Mouse (Mus musculus): ENCODE data around the gene Hcfc1. TPM values are rescaled to one million over a fixed set of nuclear protein-coding genes. Genes with fewer than 3 reads are reported as not detected.

Hcfc1 gene
- 49.5 and 56.8 TPM in 2 replicates for polyA plus RNA-seq (2016; fragmentation: Nextera tagmentation; extraction: Ambion mirVana)

- Histone ChIP-seq H3K27ac (peak within 1 kb of the TSS; percentile 96), H3K27me3 (ENCODE audit: insufficient read depth, poor library complexity, severe bottlenecking) (peaks cover 20% of the 10 kb centered on the region; the same call in 1 of the 2 replicates), H3K4me3 (peak within 1 kb of the TSS; percentile 71), H3K9me3 (no peaks in the 10 kb centered on the region), H3K4me1 (peaks cover 9% of the 10 kb centered on the region; the same call in 1 of the 2 replicates), H3K36me3 (peaks cover 14% of the 10 kb centered on the region; the same call in 1 of the 2 replicates)
- WGBS = 10% methylated on average over 58 of the region's 58 CpGs
- DNase-seq (ENCODE audit: low spot score) = peak; percentile 92
Measured at GRCm38 (mm10) chrX:73966248-73967176, at the start of gene Hcfc1. TSS of gene Hcfc1 (minus strand) at chrX:73966357.

- WGBS = 100% methylated on average over 1 of the region's 1 CpGs
- no peaks in the 10 kb centered on the region for H3K4me1 ChIP-seq
- no peak for DNase-seq (ENCODE audit: low spot score)
- H3K36me3 ChIP-seq = peaks cover 38% of the 10 kb centered on the region
- no peaks in the 10 kb centered on the region for H3K9me3 ChIP-seq
- no peak overlapping the region for H3K27ac ChIP-seq
- no peaks in the 10 kb centered on the region for H3K27me3 ChIP-seq (ENCODE audit: insufficient read depth, poor library complexity, severe bottlenecking)
- no peak overlapping the region for H3K4me3 ChIP-seq
Measured at GRCm38 (mm10) chrX:74014597-74014996, 48.4 kb upstream of the Hcfc1 start.

- H3K4me3 ChIP-seq = no peak overlapping the region
- H3K4me1 ChIP-seq = no peaks in the 10 kb centered on the region
- no peaks in the 10 kb centered on the region for H3K9me3 ChIP-seq
- no peak overlapping the region for H3K27ac ChIP-seq
- no peaks in the 10 kb centered on the region for H3K36me3 ChIP-seq
- no peak for DNase-seq (ENCODE audit: low spot score)
- WGBS = 59% methylated on average over 8 of the region's 8 CpGs
- H3K27me3 ChIP-seq (ENCODE audit: insufficient read depth, poor library complexity, severe bottlenecking) = no peaks in the 10 kb centered on the region
Measured at GRCm38 (mm10) chrX:74008063-74008462, 41.9 kb upstream of the Hcfc1 start.

GRCm38 (mm10) chrX:74006401-74006800 lies 40.2 kb upstream of the Hcfc1 start:
- WGBS = 78% methylated on average over 21 of the region's 21 CpGs
- Histone ChIP-seq H3K4me3 (no peak overlapping the region), H3K4me1 (no peaks in the 10 kb centered on the region), H3K9me3 (no peaks in the 10 kb centered on the region), H3K27ac (no peak overlapping the region), H3K36me3 (no peaks in the 10 kb centered on the region), H3K27me3 (ENCODE audit: insufficient read depth, poor library complexity, severe bottlenecking) (no peaks in the 10 kb centered on the region)
- no peak for DNase-seq (ENCODE audit: low spot score)

GRCm38 (mm10) chrX:74003644-74004043 lies 37.5 kb upstream of the Hcfc1 start:
- no peak for DNase-seq (ENCODE audit: low spot score)
- H3K36me3 ChIP-seq = no peaks in the 10 kb centered on the region
- 58% methylated on average over 2 of the region's 2 CpGs for WGBS
- no peak overlapping the region for H3K27ac ChIP-seq
- no peaks in the 10 kb centered on the region for H3K27me3 ChIP-seq (ENCODE audit: insufficient read depth, poor library complexity, severe bottlenecking)
- no peaks in the 10 kb centered on the region; the same call in 1 of the 2 replicates for H3K4me1 ChIP-seq
- H3K4me3 ChIP-seq = no peak overlapping the region
- H3K9me3 ChIP-seq = no peaks in the 10 kb centered on the region

- 57% methylated on average over 3 of the region's 3 CpGs for WGBS
- Histone ChIP-seq H3K36me3 (no peaks in the 10 kb centered on the region), H3K4me3 (no peak overlapping the region), H3K4me1 (no peaks in the 10 kb centered on the region; the same call in 1 of the 2 replicates), H3K9me3 (no peaks in the 10 kb centered on the region), H3K27me3 (ENCODE audit: insufficient read depth, poor library complexity, severe bottlenecking) (no peaks in the 10 kb centered on the region), H3K27ac (no peak overlapping the region)
- DNase-seq (ENCODE audit: low spot score) = no peak
Measured at GRCm38 (mm10) chrX:74001024-74001423, 34.9 kb upstream of the Hcfc1 start.

- Histone ChIP-seq H3K27me3 (ENCODE audit: insufficient read depth, poor library complexity, severe bottlenecking) (no peaks in the 10 kb centered on the region), H3K36me3 (no peaks in the 10 kb centered on the region), H3K4me3 (no peak overlapping the region), H3K9me3 (no peaks in the 10 kb centered on the region), H3K27ac (peak overlapping the region; percentile 62), H3K4me1 (no peaks in the 10 kb centered on the region; the same call in 1 of the 2 replicates)
- 34% methylated on average over 8 of the region's 8 CpGs for WGBS
- DNase-seq (ENCODE audit: low spot score) = peak; percentile 83
Measured at GRCm38 (mm10) chrX:73998911-73999869, 33.0 kb upstream of the Hcfc1 start.

- no peak for DNase-seq (ENCODE audit: low spot score)
- Histone ChIP-seq H3K4me1 (no peaks in the 10 kb centered on the region), H3K27me3 (ENCODE audit: insufficient read depth, poor library complexity, severe bottlenecking) (no peaks in the 10 kb centered on the region), H3K9me3 (no peaks in the 10 kb centered on the region), H3K4me3 (no peak overlapping the region), H3K27ac (no peak overlapping the region), H3K36me3 (no peaks in the 10 kb centered on the region)
- WGBS = 75% methylated on average over 1 of the region's 1 CpGs
Measured at GRCm38 (mm10) chrX:73977783-73978182, 11.6 kb upstream of the Hcfc1 start.

GRCm38 (mm10) chrX:73976283-73976682 lies 10.1 kb upstream of the Hcfc1 start:
- Histone ChIP-seq H3K4me3 (no peak overlapping the region), H3K4me1 (no peaks in the 10 kb centered on the region), H3K9me3 (no peaks in the 10 kb centered on the region), H3K27me3 (ENCODE audit: insufficient read depth, poor library complexity, severe bottlenecking) (no peaks in the 10 kb centered on the region), H3K27ac (no peak overlapping the region), H3K36me3 (no peaks in the 10 kb centered on the region)
- WGBS = 86% methylated on average over 2 of the region's 2 CpGs
- DNase-seq (ENCODE audit: low spot score) = no peak

GRCm38 (mm10) chrX:73972774-73973173 lies 6.6 kb upstream of the Hcfc1 start:
- WGBS = 59% methylated on average over 4 of the region's 4 CpGs
- no peak for DNase-seq (ENCODE audit: low spot score)
- Histone ChIP-seq H3K36me3 (no peaks in the 10 kb centered on the region), H3K9me3 (no peaks in the 10 kb centered on the region), H3K4me1 (no peaks in the 10 kb centered on the region), H3K27ac (no peak overlapping the region), H3K27me3 (ENCODE audit: insufficient read depth, poor library complexity, severe bottlenecking) (peaks cover under 1% of the 10 kb centered on the region; the same call in 1 of the 2 replicates), H3K4me3 (no peak overlapping the region)

- DNase-seq (ENCODE audit: low spot score) = no peak
- Histone ChIP-seq H3K4me1 (no peaks in the 10 kb centered on the region), H3K9me3 (no peaks in the 10 kb centered on the region), H3K27ac (no peak overlapping the region), H3K27me3 (ENCODE audit: insufficient read depth, poor library complexity, severe bottlenecking) (peaks cover 18% of the 10 kb centered on the region; the same call in 1 of the 2 replicates), H3K36me3 (no peaks in the 10 kb centered on the region), H3K4me3 (no peak overlapping the region)
Measured at GRCm38 (mm10) chrX:73970781-73971180, 4.6 kb upstream of the Hcfc1 start.

- peaks cover 20% of the 10 kb centered on the region; the same call in 1 of the 2 replicates for H3K27me3 ChIP-seq (ENCODE audit: insufficient read depth, poor library complexity, severe bottlenecking)
- H3K36me3 ChIP-seq = no peaks in the 10 kb centered on the region
- no peak overlapping the region for H3K27ac ChIP-seq
- WGBS = 63% methylated on average over 2 of the region's 2 CpGs
- no peak overlapping the region for H3K4me3 ChIP-seq
- H3K4me1 ChIP-seq = peaks cover under 1% of the 10 kb centered on the region; the same call in 1 of the 2 replicates
- H3K9me3 ChIP-seq = no peaks in the 10 kb centered on the region
- no peak for DNase-seq (ENCODE audit: low spot score)
Measured at GRCm38 (mm10) chrX:73969729-73970128, 3.6 kb upstream of the Hcfc1 start.

Data from heart, embryonic 10.5 days (tissue).